Mouse (Mus musculus) heart, postnatal 0 days (tissue): ENCODE measurements at regions not wholly inside any gene's neighbourhood (a gene's known extent, or its start where the extent isn't known, plus 50 kb on each side); places are given as distances from the start of the nearest gene placed in this dataset.

Experiments used
- ATAC-seq: fragments of 200-750 bp; cut with Nextera tagmentation; 2 replicates; pipeline ENCODE4 v1.8.0; 2017; ENCODE audit warnings: low read depth, moderate number of reproducible peaks, moderate library complexity; ENCODE audit not compliant: insufficient read depth
- DNase-seq: peaks from one replicate; pipeline ENCODE4 v3.0.0-alpha.2; 2016; ENCODE audit warnings: low spot score
- H3K27ac ChIP-seq: fragments of 300-500 bp; sonication (generic); 2 replicates; pipeline ENCODE4 v1.5.1; 2014; ENCODE audit warnings: low read depth, mild to moderate bottlenecking
- H3K27me3 ChIP-seq: fragments of 300-500 bp; sonication (generic); 2 replicates; pipeline ENCODE4 v1.6.1; 2014; ENCODE audit warnings: low read length, mixed read lengths; ENCODE audit not compliant: control insufficient read depth, insufficient read depth
- H3K36me3 ChIP-seq: fragments of 300-500 bp; sonication (generic); replicated peaks from 2 replicates; pipeline ENCODE4 v1.6.1; 2014; ENCODE audit warnings: low read length, mixed read lengths; ENCODE audit not compliant: control insufficient read depth, insufficient read depth
- H3K4me1 ChIP-seq: fragments of 300-500 bp; sonication (generic); 2 replicates; pipeline ENCODE4 v1.6.1; 2014; ENCODE audit warnings: antibody characterized with exemption; ENCODE audit not compliant: control insufficient read depth, insufficient read depth
- H3K4me2 ChIP-seq: fragments of 300-500 bp; sonication (generic); 2 replicates; pipeline ENCODE4 v1.6.1; 2014; ENCODE audit warnings: low read depth, mild to moderate bottlenecking, low read length, moderate library complexity
- H3K4me3 ChIP-seq: fragments of 300-500 bp; sonication (generic); 2 replicates; pipeline ENCODE4 v1.5.1; 2014; ENCODE audit warnings: low read depth, low read length
- H3K9ac ChIP-seq: fragments of 300-500 bp; sonication (generic); replicated peaks from 2 replicates; pipeline ENCODE4 v1.6.1; 2014; ENCODE audit warnings: low read depth, low read length, mixed read lengths
- H3K9me3 ChIP-seq: fragments of 300-500 bp; sonication (generic); replicated peaks from 2 replicates; pipeline ENCODE4 v1.6.1; 2016; ENCODE audit warnings: low read length; ENCODE audit not compliant: control insufficient read depth
- CTCF ChIP-seq: IDR thresholded peaks from 2 replicates; pipeline ENCODE4 v1.5.1; 2016; ENCODE audit warnings: antibody characterized with exemption, control low read depth, low read depth
- EP300 ChIP-seq: IDR thresholded peaks from 2 replicates; pipeline ENCODE4 v1.6.1; 2016; ENCODE audit warnings: antibody characterized with exemption, low read depth
- WGBS: fragments of 180-500 bp; shearing (Covaris S2); extraction: QIAGEN DNeasy Blood & Tissue Kit; methylation state at CpG from one replicate; pipeline ENCODE4 v1.1.7; 2014; 5-methylcytosine and 5-hydroxymethylcytosine counted together

- no peak for DNase-seq
- ATAC-seq = no peak
- Histone ChIP-seq H3K4me3 (no peak overlapping the region), H3K27ac (no peak overlapping the region), H3K4me1 (no peaks in the 10 kb centered on the region), H3K36me3 (no peaks in the 10 kb centered on the region), H3K9ac (no peak overlapping the region), H3K9me3 (no peaks in the 10 kb centered on the region), H3K4me2 (no peak overlapping the region), H3K27me3 (peaks cover 16% of the 10 kb centered on the region)
- no peak for TF ChIP-seq EP300
- TF ChIP-seq CTCF = no peak
- whole genome bisulfite sequencing = 15% methylated on average over 22 of the region's 24 CpGs
Observed at GRCm38 (mm10) chr4:124189352-124189992, 271.6 kb upstream of the 4930535I16Rik start.

- H3K36me3 ChIP-seq = no peaks in the 10 kb centered on the region
- no peak overlapping the region for H3K9ac ChIP-seq
- H3K27me3 ChIP-seq = peaks cover 16% of the 10 kb centered on the region
- H3K27ac ChIP-seq = no peak overlapping the region
- H3K4me3 ChIP-seq = no peak overlapping the region
- H3K4me1 ChIP-seq = no peaks in the 10 kb centered on the region
- DNase-seq (no peak), ATAC-seq (no peak)
- TF ChIP-seq EP300 (no peak), CTCF (no peak)
- WGBS = 71% methylated on average over 4 of the region's 4 CpGs
- H3K4me2 ChIP-seq = no peak overlapping the region
- no peaks in the 10 kb centered on the region for H3K9me3 ChIP-seq
Observed at GRCm38 (mm10) chr4:124187108-124187507, 269.3 kb upstream of the 4930535I16Rik start.

GRCm38 (mm10) chr4:124181335-124181734 lies 263.5 kb upstream of the 4930535I16Rik start:
- H3K4me3 ChIP-seq = no peak overlapping the region
- H3K4me1 ChIP-seq = no peaks in the 10 kb centered on the region
- H3K27me3 ChIP-seq = peaks cover 37% of the 10 kb centered on the region
- no peak overlapping the region for H3K4me2 ChIP-seq
- ATAC-seq (no peak), DNase-seq (no peak)
- no peak for TF ChIP-seq EP300
- no peak for TF ChIP-seq CTCF
- no peaks in the 10 kb centered on the region for H3K36me3 ChIP-seq
- H3K9ac ChIP-seq = no peak overlapping the region
- H3K9me3 ChIP-seq = no peaks in the 10 kb centered on the region
- H3K27ac ChIP-seq = no peak overlapping the region
- WGBS = 75% methylated on average over 4 of the region's 4 CpGs

GRCm38 (mm10) chr4:124178401-124179018 lies 260.7 kb upstream of the 4930535I16Rik start:
- no peak for TF ChIP-seq CTCF
- peaks cover 37% of the 10 kb centered on the region for H3K27me3 ChIP-seq
- no peak for ATAC-seq
- WGBS = 2% methylated on average over 50 of the region's 50 CpGs
- 0 out of 2 replicates have a peak overlapping the region, but pooled peaks have one; percentile 20 for H3K9ac ChIP-seq
- no peaks in the 10 kb centered on the region for H3K9me3 ChIP-seq
- peak overlapping the region; percentile 40 for H3K4me3 ChIP-seq
- H3K4me2 ChIP-seq = peak overlapping the region; percentile 73
- DNase-seq = no peak
- no peaks in the 10 kb centered on the region for H3K36me3 ChIP-seq
- H3K4me1 ChIP-seq = no peaks in the 10 kb centered on the region
- H3K27ac ChIP-seq = no peak overlapping the region

- peaks cover 34% of the 10 kb centered on the region for H3K27me3 ChIP-seq
- no peak for TF ChIP-seq CTCF
- TF ChIP-seq EP300 = no peak
- no peak overlapping the region for H3K27ac ChIP-seq
- H3K36me3 ChIP-seq = no peaks in the 10 kb centered on the region
- 24% methylated on average over 6 of the region's 6 CpGs for WGBS
- no peak for DNase-seq
- ATAC-seq = no peak
- no peak overlapping the region for H3K9ac ChIP-seq
- no peaks in the 10 kb centered on the region for H3K4me1 ChIP-seq
- H3K9me3 ChIP-seq = no peaks in the 10 kb centered on the region
- no peak overlapping the region for H3K4me2 ChIP-seq
- H3K4me3 ChIP-seq = no peak overlapping the region
Observed at GRCm38 (mm10) chr4:124175531-124175930, 257.7 kb upstream of the 4930535I16Rik start.
